Mouse (Mus musculus): Measurements from ENCODE around the gene Pomgnt2. TPM values are rescaled to one million over a fixed set of nuclear protein-coding genes. Genes with fewer than 3 reads are reported as not detected.

The Pomgnt2 gene
- 10.9 and 13.0 TPM in 2 replicates for polyA plus RNA-seq (2015; fragmentation: Nextera tagmentation; extraction: Ambion mirVana)

GRCm38 (mm10) chr9:121997010-121997409, at the start of gene Pomgnt2:
Gene Pomgnt2 (minus strand): TSS chr9:121997110.
- Histone ChIP-seq H3K27me3 (no peaks in the 10 kb centered on the region), H3K9ac (no peak within 1 kb of the TSS), H3K4me2 (peak within 1 kb of the TSS; percentile 93), H3K36me3 (no peaks in the 10 kb centered on the region), H3K4me1 (replicated peaks) (peaks cover 6% of the 10 kb centered on the region; the same call in 1 of the 2 replicates), H3K4me3 (peak within 1 kb of the TSS; percentile 74), H3K9me3 (replicated peaks) (no peaks in the 10 kb centered on the region), H3K27ac (no peak within 1 kb of the TSS)
- ATAC-seq (replicated peaks; ENCODE audit: insufficient number of reproducible peaks, insufficient read depth, low FRiP score, low read depth): no peak

- Histone ChIP-seq H3K36me3 (no peaks in the 10 kb centered on the region), H3K4me3 (no peak overlapping the region), H3K4me2 (no peak overlapping the region), H3K9ac (no peak overlapping the region), H3K27ac (no peak overlapping the region), H3K4me1 (replicated peaks) (no peaks in the 10 kb centered on the region; the same call in 1 of the 2 replicates), H3K27me3 (no peaks in the 10 kb centered on the region), H3K9me3 (replicated peaks) (no peaks in the 10 kb centered on the region)
- WGBS: 54% methylated on average over 4 of the region's 4 CpGs
- no peak for ATAC-seq (replicated peaks; ENCODE audit: insufficient number of reproducible peaks, insufficient read depth, low FRiP score, low read depth)
Observed at GRCm38 (mm10) chr9:122039848-122040247, 42.9 kb upstream of the Pomgnt2 start.

- no peak overlapping the region for H3K27ac ChIP-seq
- H3K36me3 ChIP-seq: no peaks in the 10 kb centered on the region
- H3K27me3 ChIP-seq: no peaks in the 10 kb centered on the region
- no peak overlapping the region for H3K9ac ChIP-seq
- no peak overlapping the region for H3K4me2 ChIP-seq
- H3K4me1 ChIP-seq (replicated peaks): peaks cover under 1% of the 10 kb centered on the region; the same call in 1 of the 2 replicates
- no peak for ATAC-seq (replicated peaks; ENCODE audit: insufficient number of reproducible peaks, insufficient read depth, low FRiP score, low read depth)
- WGBS: 90% methylated on average over 1 of the region's 1 CpGs
- H3K4me3 ChIP-seq: no peak overlapping the region
- H3K9me3 ChIP-seq (replicated peaks): no peaks in the 10 kb centered on the region
Observed at GRCm38 (mm10) chr9:122038631-122039030, 41.7 kb upstream of the Pomgnt2 start.

GRCm38 (mm10) chr9:122036496-122037054, 39.7 kb upstream of the Pomgnt2 start:
- Histone ChIP-seq H3K27me3 (no peaks in the 10 kb centered on the region), H3K4me3 (no peak overlapping the region), H3K4me2 (no peak overlapping the region), H3K4me1 (replicated peaks) (peaks cover 3% of the 10 kb centered on the region; the same call in 1 of the 2 replicates), H3K36me3 (no peaks in the 10 kb centered on the region), H3K9me3 (replicated peaks) (no peaks in the 10 kb centered on the region), H3K27ac (no peak overlapping the region), H3K9ac (no peak overlapping the region)
- ATAC-seq (replicated peaks; ENCODE audit: insufficient number of reproducible peaks, insufficient read depth, low FRiP score, low read depth): no peak
- 47% methylated on average over 4 of the region's 4 CpGs for WGBS

- no peak overlapping the region for H3K4me2 ChIP-seq
- H3K4me3 ChIP-seq: no peak overlapping the region
- ATAC-seq (replicated peaks; ENCODE audit: insufficient number of reproducible peaks, insufficient read depth, low FRiP score, low read depth): no peak
- no peaks in the 10 kb centered on the region for H3K9me3 ChIP-seq (replicated peaks)
- peaks cover 3% of the 10 kb centered on the region; the same call in 1 of the 2 replicates for H3K4me1 ChIP-seq (replicated peaks)
- H3K27ac ChIP-seq: no peak overlapping the region
- H3K36me3 ChIP-seq: no peaks in the 10 kb centered on the region
- no peaks in the 10 kb centered on the region for H3K27me3 ChIP-seq
- H3K9ac ChIP-seq: no peak overlapping the region
- 37% methylated on average over 5 of the region's 5 CpGs for WGBS
Observed at GRCm38 (mm10) chr9:122035807-122036206, 38.9 kb upstream of the Pomgnt2 start.

- Histone ChIP-seq H3K9ac (no peak overlapping the region), H3K27ac (no peak overlapping the region), H3K4me2 (no peak overlapping the region), H3K4me1 (replicated peaks) (peaks cover 3% of the 10 kb centered on the region; the same call in 1 of the 2 replicates), H3K4me3 (no peak overlapping the region), H3K36me3 (no peaks in the 10 kb centered on the region), H3K9me3 (replicated peaks) (no peaks in the 10 kb centered on the region), H3K27me3 (no peaks in the 10 kb centered on the region)
- WGBS: 95% methylated on average over 1 of the region's 1 CpGs
- no peak for ATAC-seq (replicated peaks; ENCODE audit: insufficient number of reproducible peaks, insufficient read depth, low FRiP score, low read depth)
Observed at GRCm38 (mm10) chr9:122034949-122035348, 38.0 kb upstream of the Pomgnt2 start.

- H3K4me2 ChIP-seq: no peak overlapping the region
- peaks cover 26% of the 10 kb centered on the region for H3K4me1 ChIP-seq (replicated peaks)
- 74% methylated on average over 3 of the region's 3 CpGs for WGBS
- no peaks in the 10 kb centered on the region for H3K36me3 ChIP-seq
- no peak overlapping the region for H3K27ac ChIP-seq
- ATAC-seq (replicated peaks; ENCODE audit: insufficient number of reproducible peaks, insufficient read depth, low FRiP score, low read depth): no peak
- no peak overlapping the region for H3K4me3 ChIP-seq
- no peaks in the 10 kb centered on the region for H3K9me3 ChIP-seq (replicated peaks)
- H3K9ac ChIP-seq: no peak overlapping the region
- no peaks in the 10 kb centered on the region for H3K27me3 ChIP-seq
Observed at GRCm38 (mm10) chr9:122032071-122032470, 35.2 kb upstream of the Pomgnt2 start.

- ATAC-seq (replicated peaks; ENCODE audit: insufficient number of reproducible peaks, insufficient read depth, low FRiP score, low read depth): no peak
- Histone ChIP-seq H3K27ac (no peak overlapping the region), H3K27me3 (no peaks in the 10 kb centered on the region), H3K9me3 (replicated peaks) (no peaks in the 10 kb centered on the region), H3K9ac (no peak overlapping the region), H3K4me1 (replicated peaks) (peaks cover 37% of the 10 kb centered on the region), H3K36me3 (no peaks in the 10 kb centered on the region), H3K4me3 (no peak overlapping the region), H3K4me2 (no peak overlapping the region)
- 76% methylated on average over 5 of the region's 5 CpGs for WGBS
Observed at GRCm38 (mm10) chr9:122030706-122031105, 33.8 kb upstream of the Pomgnt2 start.

GRCm38 (mm10) chr9:122029765-122030164, 32.9 kb upstream of the Pomgnt2 start:
- Histone ChIP-seq H3K9me3 (replicated peaks) (no peaks in the 10 kb centered on the region), H3K4me3 (no peak overlapping the region), H3K4me1 (replicated peaks) (peaks cover 37% of the 10 kb centered on the region), H3K27ac (no peak overlapping the region), H3K9ac (no peak overlapping the region), H3K36me3 (no peaks in the 10 kb centered on the region), H3K4me2 (no peak overlapping the region), H3K27me3 (no peaks in the 10 kb centered on the region)
- no peak for ATAC-seq (replicated peaks; ENCODE audit: insufficient number of reproducible peaks, insufficient read depth, low FRiP score, low read depth)
- 82% methylated on average over 7 of the region's 7 CpGs for WGBS

GRCm38 (mm10) chr9:122027914-122028745, 31.2 kb upstream of the Pomgnt2 start:
- H3K9me3 ChIP-seq (replicated peaks): no peaks in the 10 kb centered on the region
- no peaks in the 10 kb centered on the region for H3K27me3 ChIP-seq
- 32% methylated on average over 11 of the region's 11 CpGs for WGBS
- peaks cover 47% of the 10 kb centered on the region for H3K4me1 ChIP-seq (replicated peaks)
- no peak overlapping the region for H3K4me3 ChIP-seq
- H3K9ac ChIP-seq: no peak overlapping the region
- no peak overlapping the region for H3K4me2 ChIP-seq
- peak overlapping the region; percentile 84 for H3K27ac ChIP-seq
- no peaks in the 10 kb centered on the region for H3K36me3 ChIP-seq
- ATAC-seq (replicated peaks; ENCODE audit: insufficient number of reproducible peaks, insufficient read depth, low FRiP score, low read depth): peak; percentile 71

GRCm38 (mm10) chr9:122027081-122027913, 30.4 kb upstream of the Pomgnt2 start:
- no peaks in the 10 kb centered on the region for H3K27me3 ChIP-seq
- H3K4me2 ChIP-seq: peak overlapping the region; percentile 4; the same call in 1 of the 2 replicates
- no peak overlapping the region for H3K4me3 ChIP-seq
- no peaks in the 10 kb centered on the region for H3K9me3 ChIP-seq (replicated peaks)
- H3K9ac ChIP-seq: no peak overlapping the region
- ATAC-seq (replicated peaks; ENCODE audit: insufficient number of reproducible peaks, insufficient read depth, low FRiP score, low read depth): peak; percentile 53
- H3K27ac ChIP-seq: peak overlapping the region; percentile 84
- H3K36me3 ChIP-seq: no peaks in the 10 kb centered on the region
- peaks cover 55% of the 10 kb centered on the region for H3K4me1 ChIP-seq (replicated peaks)
- WGBS: 53% methylated on average over 6 of the region's 6 CpGs

Data from heart, embryonic 15.5 days (tissue).